Mouse (Mus musculus): Measurements from ENCODE around the gene Cass4. TPM values are rescaled to one million over a fixed set of nuclear protein-coding genes. Genes with fewer than 3 reads are reported as not detected.

Gene Cass4
- polyA plus RNA-seq, 1 experiment from 2014 or later: 0.13 TPM

DNA sequence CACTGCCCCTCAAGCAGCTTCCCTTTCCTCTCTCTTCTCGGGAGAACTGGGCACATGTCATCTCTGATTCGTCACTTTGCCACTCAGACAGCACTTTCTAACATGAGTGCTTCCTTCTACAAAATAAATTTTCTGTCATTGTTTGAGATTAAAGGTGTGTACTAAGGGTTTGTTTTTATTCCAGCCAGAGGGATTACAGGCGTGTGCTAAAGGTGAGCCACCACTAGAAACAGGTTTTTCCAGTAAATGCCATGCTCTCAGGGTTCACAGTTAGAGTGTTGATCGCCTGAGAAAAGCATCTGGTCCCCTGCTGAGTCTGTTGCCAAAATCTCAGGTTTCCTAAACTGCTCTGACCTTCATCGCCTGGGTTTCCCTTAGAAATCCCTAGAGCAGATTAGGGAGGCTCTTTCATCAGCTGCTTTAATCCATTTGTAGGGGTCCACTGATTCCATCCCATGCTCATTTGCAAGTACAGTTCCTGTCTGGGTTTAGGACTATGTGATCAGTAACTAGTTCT, 16.5 kb upstream of the Cass4 start:
- peaks cover 85% of the 10 kb centered on the region for H3K36me3 ChIP-seq (ENCODE audit: control insufficient read depth, insufficient read depth, low read length)
- no peaks in the 10 kb centered on the region for H3K27me3 ChIP-seq (ENCODE audit: control insufficient read depth, insufficient read depth, low read length)
- no peak for ATAC-seq (ENCODE audit: insufficient number of reproducible peaks, insufficient read depth, low FRiP score, low read depth)
- no peak overlapping the region for H3K27ac ChIP-seq (ENCODE audit: low read length)
- H3K9ac ChIP-seq (replicated peaks; ENCODE audit: low read depth, low read length): no peak overlapping the region
- H3K4me3 ChIP-seq (ENCODE audit: low read depth, low read length): no peak overlapping the region
- no peaks in the 10 kb centered on the region for H3K4me1 ChIP-seq (ENCODE audit: control insufficient read depth, insufficient read depth, low read length)
- no peak overlapping the region for H3K4me2 ChIP-seq (replicated peaks; ENCODE audit: low read depth, low read length)
- 51% methylated on average over 5 of the region's 5 CpGs for WGBS
- H3K9me3 ChIP-seq (ENCODE audit: control insufficient read depth, low read depth, low read length): no peaks in the 10 kb centered on the region

- no peak for ATAC-seq (ENCODE audit: insufficient number of reproducible peaks, insufficient read depth, low FRiP score, low read depth)
- no peaks in the 10 kb centered on the region for H3K27me3 ChIP-seq (ENCODE audit: control insufficient read depth, insufficient read depth, low read length)
- no peaks in the 10 kb centered on the region for H3K4me1 ChIP-seq (ENCODE audit: control insufficient read depth, insufficient read depth, low read length)
- no peak overlapping the region for H3K4me2 ChIP-seq (replicated peaks; ENCODE audit: low read depth, low read length)
- no peaks in the 10 kb centered on the region for H3K9me3 ChIP-seq (ENCODE audit: control insufficient read depth, low read depth, low read length)
- no peak overlapping the region for H3K27ac ChIP-seq (ENCODE audit: low read length)
- H3K4me3 ChIP-seq (ENCODE audit: low read depth, low read length): no peak overlapping the region
- H3K9ac ChIP-seq (replicated peaks; ENCODE audit: low read depth, low read length): no peak overlapping the region
- peaks cover 82% of the 10 kb centered on the region for H3K36me3 ChIP-seq (ENCODE audit: control insufficient read depth, insufficient read depth, low read length)
- 77% methylated on average over 7 of the region's 7 CpGs for WGBS
These were observed 15.3 kb upstream of the Cass4 start for GRCm38 (mm10) chr2:172378332-172378731.

DNA sequence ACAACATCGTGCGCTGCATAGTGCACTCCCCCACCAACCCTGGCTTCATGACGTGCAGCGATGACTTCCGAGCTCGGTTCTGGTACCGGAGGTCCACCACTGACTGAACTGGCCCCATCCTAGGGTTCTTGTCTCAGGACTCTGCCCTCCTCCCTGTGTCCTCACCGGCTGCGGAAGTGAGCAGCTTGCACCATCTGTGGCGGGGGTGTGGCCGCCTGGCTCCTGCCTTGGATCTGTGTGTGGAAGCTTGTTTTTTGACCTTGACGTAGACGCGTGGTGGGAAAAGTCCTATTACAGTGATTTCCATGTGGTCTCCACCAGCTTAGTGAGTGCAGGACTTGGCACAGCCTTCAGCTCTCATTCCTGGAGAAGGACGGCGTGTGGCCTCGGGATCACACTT, 13.1 kb upstream of the Cass4 start:
- H3K4me2 ChIP-seq (replicated peaks; ENCODE audit: low read depth, low read length): no peak overlapping the region
- 92% methylated on average over 17 of the region's 17 CpGs for WGBS
- no peaks in the 10 kb centered on the region for H3K27me3 ChIP-seq (ENCODE audit: control insufficient read depth, insufficient read depth, low read length)
- H3K9ac ChIP-seq (replicated peaks; ENCODE audit: low read depth, low read length): no peak overlapping the region
- H3K4me1 ChIP-seq (ENCODE audit: control insufficient read depth, insufficient read depth, low read length): no peaks in the 10 kb centered on the region
- ATAC-seq (ENCODE audit: insufficient number of reproducible peaks, insufficient read depth, low FRiP score, low read depth): no peak
- no peak overlapping the region for H3K4me3 ChIP-seq (ENCODE audit: low read depth, low read length)
- H3K27ac ChIP-seq (ENCODE audit: low read length): no peak overlapping the region
- H3K36me3 ChIP-seq (ENCODE audit: control insufficient read depth, insufficient read depth, low read length): peaks cover 63% of the 10 kb centered on the region
- H3K9me3 ChIP-seq (ENCODE audit: control insufficient read depth, low read depth, low read length): no peaks in the 10 kb centered on the region

DNA sequence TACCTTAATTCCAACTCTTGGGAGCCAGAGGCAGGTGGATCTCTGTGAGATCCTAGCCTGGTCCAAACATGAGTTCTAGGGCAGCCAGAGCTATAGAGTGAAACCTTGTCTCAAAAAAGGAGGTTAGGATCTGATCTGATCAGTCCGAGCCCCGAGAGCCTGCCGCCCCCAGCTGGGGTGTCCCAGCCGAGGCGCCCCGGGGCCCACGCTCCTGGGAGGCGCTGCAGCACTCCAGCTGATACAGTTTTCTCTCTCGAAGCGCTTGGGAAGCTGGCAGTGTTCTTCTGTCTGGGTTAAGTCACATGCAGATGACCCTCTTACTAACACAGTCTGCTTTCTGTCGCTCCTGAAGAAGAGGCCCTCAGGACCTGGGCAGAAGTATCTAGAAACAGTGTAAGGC, 12.3 kb upstream of the Cass4 start:
- Histone ChIP-seq H3K9me3 (ENCODE audit: control insufficient read depth, low read depth, low read length) (no peaks in the 10 kb centered on the region), H3K4me2 (replicated peaks; ENCODE audit: low read depth, low read length) (no peak overlapping the region), H3K36me3 (ENCODE audit: control insufficient read depth, insufficient read depth, low read length) (peaks cover 55% of the 10 kb centered on the region), H3K4me3 (ENCODE audit: low read depth, low read length) (no peak overlapping the region), H3K27me3 (ENCODE audit: control insufficient read depth, insufficient read depth, low read length) (no peaks in the 10 kb centered on the region), H3K9ac (replicated peaks; ENCODE audit: low read depth, low read length) (no peak overlapping the region), H3K4me1 (ENCODE audit: control insufficient read depth, insufficient read depth, low read length) (no peaks in the 10 kb centered on the region), H3K27ac (ENCODE audit: low read length) (no peak overlapping the region)
- 93% methylated on average over 11 of the region's 11 CpGs for WGBS
- ATAC-seq (ENCODE audit: insufficient number of reproducible peaks, insufficient read depth, low FRiP score, low read depth): no peak

DNA sequence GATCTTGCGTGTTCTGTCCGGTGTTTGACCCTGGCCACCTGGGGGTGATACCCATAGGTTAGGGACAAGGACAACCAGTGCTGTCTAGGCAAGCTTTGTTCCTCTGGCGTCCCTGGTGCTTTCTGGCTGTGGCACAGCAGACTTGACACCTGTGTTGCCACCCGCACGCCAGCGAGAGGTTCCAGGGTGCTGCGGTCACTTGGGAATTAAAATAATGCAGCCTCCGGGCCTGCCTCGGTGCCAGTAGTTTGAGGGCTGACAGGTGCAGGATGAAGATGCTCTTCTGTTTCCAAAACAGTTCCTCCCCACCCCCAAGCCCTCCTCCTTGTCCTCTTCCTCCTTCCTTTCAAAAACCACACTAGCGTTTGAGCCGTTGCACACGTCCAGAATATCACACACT, 11.7 kb upstream of the Cass4 start:
- no peak for ATAC-seq (ENCODE audit: insufficient number of reproducible peaks, insufficient read depth, low FRiP score, low read depth)
- Histone ChIP-seq H3K4me3 (ENCODE audit: low read depth, low read length) (no peak overlapping the region), H3K4me1 (ENCODE audit: control insufficient read depth, insufficient read depth, low read length) (no peaks in the 10 kb centered on the region), H3K27me3 (ENCODE audit: control insufficient read depth, insufficient read depth, low read length) (no peaks in the 10 kb centered on the region), H3K4me2 (replicated peaks; ENCODE audit: low read depth, low read length) (no peak overlapping the region), H3K9me3 (ENCODE audit: control insufficient read depth, low read depth, low read length) (no peaks in the 10 kb centered on the region), H3K36me3 (ENCODE audit: control insufficient read depth, insufficient read depth, low read length) (peaks cover 51% of the 10 kb centered on the region), H3K9ac (replicated peaks; ENCODE audit: low read depth, low read length) (no peak overlapping the region), H3K27ac (ENCODE audit: low read length) (no peak overlapping the region)
- 90% methylated on average over 12 of the region's 12 CpGs for WGBS

- H3K27ac ChIP-seq (ENCODE audit: low read length): no peak overlapping the region
- H3K9ac ChIP-seq (replicated peaks; ENCODE audit: low read depth, low read length): no peak overlapping the region
- H3K9me3 ChIP-seq (ENCODE audit: control insufficient read depth, low read depth, low read length): no peaks in the 10 kb centered on the region
- no peaks in the 10 kb centered on the region for H3K4me1 ChIP-seq (ENCODE audit: control insufficient read depth, insufficient read depth, low read length)
- H3K4me3 ChIP-seq (ENCODE audit: low read depth, low read length): no peak overlapping the region
- 91% methylated on average over 3 of the region's 3 CpGs for WGBS
- H3K27me3 ChIP-seq (ENCODE audit: control insufficient read depth, insufficient read depth, low read length): no peaks in the 10 kb centered on the region
- H3K4me2 ChIP-seq (replicated peaks; ENCODE audit: low read depth, low read length): no peak overlapping the region
- no peak for ATAC-seq (ENCODE audit: insufficient number of reproducible peaks, insufficient read depth, low FRiP score, low read depth)
- peaks cover 25% of the 10 kb centered on the region for H3K36me3 ChIP-seq (ENCODE audit: control insufficient read depth, insufficient read depth, low read length)
These were observed 8.9 kb upstream of the Cass4 start for GRCm38 (mm10) chr2:172384715-172385114.

DNA sequence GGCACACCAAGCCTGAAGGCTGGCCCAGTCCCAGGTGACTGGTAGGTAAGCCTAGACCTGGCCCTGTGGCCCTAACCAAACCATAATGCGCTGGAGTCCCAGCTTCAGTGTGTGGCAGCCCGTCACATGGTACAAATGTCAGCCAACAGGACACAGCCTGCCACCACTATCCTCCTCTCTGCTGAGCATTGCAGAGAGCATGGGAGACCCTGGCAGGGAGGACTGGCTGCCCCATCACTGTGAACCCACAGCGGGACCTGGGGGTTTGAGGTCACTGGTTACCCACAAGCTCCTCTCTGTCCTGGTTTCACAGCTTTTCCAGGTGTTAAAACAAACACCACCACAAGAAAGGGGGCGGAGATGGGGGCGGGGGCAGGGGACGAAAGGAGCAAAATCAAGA, 3.3 kb upstream of the Cass4 start:
- H3K36me3 ChIP-seq (ENCODE audit: control insufficient read depth, insufficient read depth, low read length): no peaks in the 10 kb centered on the region
- no peak for ATAC-seq (ENCODE audit: insufficient number of reproducible peaks, insufficient read depth, low FRiP score, low read depth)
- 13% methylated on average over 6 of the region's 6 CpGs for WGBS
- no peak overlapping the region for H3K9ac ChIP-seq (replicated peaks; ENCODE audit: low read depth, low read length)
- no peaks in the 10 kb centered on the region for H3K4me1 ChIP-seq (ENCODE audit: control insufficient read depth, insufficient read depth, low read length)
- H3K27me3 ChIP-seq (ENCODE audit: control insufficient read depth, insufficient read depth, low read length): no peaks in the 10 kb centered on the region
- H3K4me3 ChIP-seq (ENCODE audit: low read depth, low read length): no peak overlapping the region
- H3K4me2 ChIP-seq (replicated peaks; ENCODE audit: low read depth, low read length): no peak overlapping the region
- no peak overlapping the region for H3K27ac ChIP-seq (ENCODE audit: low read length)
- H3K9me3 ChIP-seq (ENCODE audit: control insufficient read depth, low read depth, low read length): no peaks in the 10 kb centered on the region

DNA sequence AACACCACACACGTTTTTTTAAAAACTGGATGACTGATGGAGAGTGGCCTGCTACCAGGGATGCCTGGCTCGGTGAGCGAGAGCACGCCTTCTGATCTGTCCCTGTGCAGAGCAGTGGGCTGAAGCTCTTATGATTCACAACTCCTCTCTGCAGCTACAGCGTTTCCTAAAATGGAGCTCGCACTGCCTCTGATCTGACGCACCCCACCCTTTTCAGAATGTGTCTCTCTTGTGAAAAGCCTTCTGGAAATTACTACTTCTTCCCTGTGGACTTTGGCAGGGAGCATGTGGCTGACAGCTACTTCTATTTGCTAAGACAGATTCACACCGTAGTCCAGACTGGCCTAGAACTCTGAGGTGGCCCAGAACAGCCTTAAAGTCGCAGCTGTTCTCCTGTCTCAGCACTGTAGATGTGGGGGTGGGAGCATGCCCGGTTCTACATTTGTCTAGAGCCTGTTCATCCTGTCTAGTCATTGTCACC, 1.5 kb upstream of the Cass4 start:
- Histone ChIP-seq H3K27ac (ENCODE audit: low read length) (no peak overlapping the region), H3K4me1 (ENCODE audit: control insufficient read depth, insufficient read depth, low read length) (no peaks in the 10 kb centered on the region), H3K9ac (replicated peaks; ENCODE audit: low read depth, low read length) (no peak overlapping the region), H3K4me3 (ENCODE audit: low read depth, low read length) (no peak overlapping the region), H3K9me3 (ENCODE audit: control insufficient read depth, low read depth, low read length) (no peaks in the 10 kb centered on the region), H3K27me3 (ENCODE audit: control insufficient read depth, insufficient read depth, low read length) (no peaks in the 10 kb centered on the region), H3K36me3 (ENCODE audit: control insufficient read depth, insufficient read depth, low read length) (no peaks in the 10 kb centered on the region), H3K4me2 (replicated peaks; ENCODE audit: low read depth, low read length) (no peak overlapping the region)
- 58% methylated on average over 10 of the region's 10 CpGs for WGBS
- no peak for ATAC-seq (ENCODE audit: insufficient number of reproducible peaks, insufficient read depth, low FRiP score, low read depth)

DNA sequence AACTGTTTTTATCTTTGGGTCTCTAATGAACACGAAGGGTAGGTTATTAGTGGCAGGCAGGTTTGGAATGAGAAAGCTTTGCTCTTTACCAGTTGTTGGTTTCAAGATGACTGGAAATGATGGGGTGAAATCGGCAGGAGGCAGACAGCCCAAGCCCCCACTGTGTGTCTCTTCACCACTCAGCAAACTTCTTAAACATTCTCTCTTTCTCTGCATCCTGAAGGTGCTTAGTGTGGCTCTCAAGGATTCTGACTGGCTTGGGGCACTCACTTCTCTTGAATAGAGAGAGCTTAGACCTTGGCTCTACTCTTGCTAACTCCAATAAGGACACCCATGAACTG, 428 bp downstream of the Cass4 start:
- H3K9ac ChIP-seq (replicated peaks; ENCODE audit: low read depth, low read length): no peak overlapping the region
- no peaks in the 10 kb centered on the region for H3K27me3 ChIP-seq (ENCODE audit: control insufficient read depth, insufficient read depth, low read length)
- no peak overlapping the region for H3K27ac ChIP-seq (ENCODE audit: low read length)
- ATAC-seq (ENCODE audit: insufficient number of reproducible peaks, insufficient read depth, low FRiP score, low read depth): no peak
- H3K4me1 ChIP-seq (ENCODE audit: control insufficient read depth, insufficient read depth, low read length): no peaks in the 10 kb centered on the region
- no peak overlapping the region for H3K4me2 ChIP-seq (replicated peaks; ENCODE audit: low read depth, low read length)
- no peak overlapping the region for H3K4me3 ChIP-seq (ENCODE audit: low read depth, low read length)
- WGBS: 65% methylated on average over 2 of the region's 2 CpGs
- H3K9me3 ChIP-seq (ENCODE audit: control insufficient read depth, low read depth, low read length): no peaks in the 10 kb centered on the region
- H3K36me3 ChIP-seq (ENCODE audit: control insufficient read depth, insufficient read depth, low read length): no peaks in the 10 kb centered on the region

Data from stomach, embryonic 14.5 days (tissue).